ENCODE assay signal across 8 mouse cellular contexts in the genomic region with DNA sequence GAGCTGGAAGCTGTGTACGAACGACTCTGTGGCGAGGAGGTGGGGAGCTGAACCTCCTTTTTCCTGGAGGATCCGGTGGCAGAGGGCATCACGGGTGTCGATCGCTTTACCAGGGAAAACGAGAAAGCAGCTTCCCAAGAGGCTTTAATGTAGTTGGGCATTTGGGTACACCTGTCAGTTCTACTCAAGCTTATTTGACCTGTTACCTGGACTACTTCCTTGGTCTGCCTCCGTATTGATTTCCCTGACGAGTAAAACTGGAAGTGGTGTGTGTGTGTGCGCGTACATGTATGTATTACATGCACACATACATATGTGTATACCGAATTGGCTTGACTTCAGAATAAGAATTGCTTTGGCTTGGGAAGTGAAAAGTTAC. TPM values are rescaled to one million over a fixed set of nuclear protein-coding genes. Genes with fewer than 3 reads are reported as not detected.
DNase-seq lines count a peak whose midpoint lies in the region; ATAC-seq and TF ChIP-seq lines count a peak whose summit lies in the region.

No protein-coding gene starts in this region.

- H3K36me3 ChIP-seq in kidney, postnatal 0 days (ENCODE audit: insufficient read depth, low read length): peaks cover 45% of the 10 kb centered on the region
- peaks cover 54% of the 10 kb centered on the region for H3K36me3 ChIP-seq in embryonic facial prominence, embryonic 10.5 days (replicated peaks)
- peaks cover 13% of the 10 kb centered on the region for H3K36me3 ChIP-seq in midbrain, embryonic 16.5 days (ENCODE audit: control insufficient read depth, insufficient read depth, low read length)

- H3K4me1 ChIP-seq in kidney, postnatal 0 days (replicated peaks; ENCODE audit: insufficient read depth, low read length): 0 out of 2 replicates have a peak, but pooled peaks cover 6% of the 10 kb centered on the region
- peaks cover 24% of the 10 kb centered on the region for H3K4me1 ChIP-seq in embryonic facial prominence, embryonic 10.5 days
- H3K4me1 ChIP-seq in midbrain, embryonic 16.5 days (ENCODE audit: control insufficient read depth, insufficient read depth, low read length): peaks cover 26% of the 10 kb centered on the region

- peak overlapping the region; percentile 75 for H3K4me3 ChIP-seq in kidney, postnatal 0 days (replicated peaks; ENCODE audit: low read depth, low read length)
- peak overlapping the region; percentile 96 for H3K4me3 ChIP-seq in embryonic facial prominence, embryonic 10.5 days
- peak overlapping the region; percentile 87 for H3K4me3 ChIP-seq in midbrain, embryonic 16.5 days (ENCODE audit: low read depth, low read length)

- H3K27ac ChIP-seq in kidney, postnatal 0 days: peak overlapping the region; percentile 92
- peak overlapping the region; percentile 99 for H3K27ac ChIP-seq in embryonic facial prominence, embryonic 10.5 days (replicated peaks)
- H3K27ac ChIP-seq in midbrain, embryonic 16.5 days (ENCODE audit: low read length): peak overlapping the region; percentile 84

- H3K27me3 ChIP-seq in kidney, postnatal 0 days (ENCODE audit: insufficient read depth, low read length): no peaks in the 10 kb centered on the region
- no peaks in the 10 kb centered on the region for H3K27me3 ChIP-seq in embryonic facial prominence, embryonic 10.5 days (replicated peaks; ENCODE audit: low read depth, poor library complexity, severe bottlenecking)
- H3K27me3 ChIP-seq in midbrain, embryonic 16.5 days (ENCODE audit: control insufficient read depth, insufficient read depth, low read depth, low read length): no peaks in the 10 kb centered on the region

- H3K9me3 ChIP-seq in kidney, postnatal 0 days (replicated peaks; ENCODE audit: low read length): no peaks in the 10 kb centered on the region
- no peaks in the 10 kb centered on the region for H3K9me3 ChIP-seq in embryonic facial prominence, embryonic 10.5 days
- no peaks in the 10 kb centered on the region for H3K9me3 ChIP-seq in midbrain, embryonic 16.5 days (replicated peaks; ENCODE audit: control insufficient read depth, low read length, poor library complexity, severe bottlenecking)

- H3K4me2 ChIP-seq in kidney, postnatal 0 days (ENCODE audit: low read length): peak overlapping the region; percentile 81
- H3K4me2 ChIP-seq in midbrain, embryonic 16.5 days (ENCODE audit: low read length): peak overlapping the region; percentile 70

- under 1% methylated on average over 13 of the region's 13 CpGs for WGBS in kidney, postnatal 0 days
- 3% methylated on average over 13 of the region's 13 CpGs for WGBS in embryonic facial prominence, embryonic 10.5 days
- WGBS in midbrain, embryonic 16.5 days: 2% methylated on average over 13 of the region's 13 CpGs

- no peak for TF ChIP-seq CTCF in kidney, postnatal 0 days (IDR thresholded peaks at IDR 0.05; ENCODE audit: low read depth)

- H3K9ac ChIP-seq in kidney, postnatal 0 days (ENCODE audit: low read depth, low read length): peak overlapping the region; percentile 95
- peak overlapping the region; percentile 85 for H3K9ac ChIP-seq in midbrain, embryonic 16.5 days (ENCODE audit: low read depth, low read length)

- no peak for DNase-seq in kidney, postnatal 0 days (ENCODE audit: low spot score)
- DNase-seq in kidney, adult 8-10 months: no peak
- no peak for DNase-seq in embryonic facial prominence, embryonic 10.5 days (ENCODE audit: low spot score)
- DNase-seq in cerebellum, adult 9-11 months: no peak
- DNase-seq in natural killer cell, adult 2 months (ENCODE audit: low spot score in 2 of 2): no peak
- no peak for DNase-seq in frontal cortex, adult 2 months (ENCODE audit: extremely low spot score in 1 of 2, low spot score in 1 of 2)

- ATAC-seq in kidney, postnatal 0 days (replicated peaks; ENCODE audit: low FRiP score, low read depth): peak; percentile 18; the same call in 1 of the 2 replicates
- peak; percentile 8 for ATAC-seq in inflammation-experienced regulatory T-cells, adult 6 months
- ATAC-seq in midbrain, embryonic 16.5 days: peak; percentile 60; the same call in 1 of the 2 replicates

RNA-seq across cellular contexts. Expression of a gene that starts 0.6 kb away (rescaled TPM):
- polyA plus RNA-seq in kidney, postnatal 0 days (2015; fragmentation: Nextera tagmentation; extraction: Ambion mirVana): 80.1 and 89.4 TPM in 2 replicates
- polyA plus RNA-seq in embryonic facial prominence, embryonic 10.5 days (2016; fragmentation: Nextera tagmentation; extraction: Ambion mirVana): 230 and 242 TPM in 2 replicates
- polyA plus RNA-seq in inflammation-experienced regulatory T-cells, adult 6 months (2017; shearing (Covaris generic)): 100 to 1,000 TPM in 1 of 3 experiments, 10 to 100 TPM in 2; 80.5 to 101 (median 90.8) TPM
- 92.3 and 96.1 TPM in 2 replicates for polyA plus RNA-seq in midbrain, embryonic 16.5 days (2015; fragmentation: Nextera tagmentation; extraction: Ambion mirVana)
- 39.5 and 39.9 TPM in 2 replicates for polyA plus RNA-seq in frontal cortex, adult 2 months (2012; rRNA removed)

RNA-seq across cellular contexts. Expression of a gene that starts 0.8 kb away (rescaled TPM):
- polyA plus RNA-seq in kidney, postnatal 0 days (2015; fragmentation: Nextera tagmentation; extraction: Ambion mirVana): 47.2 and 57.3 TPM in 2 replicates
- polyA plus RNA-seq in embryonic facial prominence, embryonic 10.5 days (2016; fragmentation: Nextera tagmentation; extraction: Ambion mirVana): 77.2 and 83.5 TPM in 2 replicates
- 10 to 100 TPM; 52.3 to 72.4 (median 53.1) TPM for polyA plus RNA-seq in inflammation-experienced regulatory T-cells, adult 6 months (2017; shearing (Covaris generic))
- polyA plus RNA-seq in midbrain, embryonic 16.5 days (2015; fragmentation: Nextera tagmentation; extraction: Ambion mirVana): 72.1 and 77.4 TPM in 2 replicates
- polyA plus RNA-seq in frontal cortex, adult 2 months (2012; rRNA removed): 37.2 and 40.9 TPM in 2 replicates

RNA-seq across cellular contexts. Expression of a gene that starts 41.4 kb away (rescaled TPM):
- polyA plus RNA-seq in kidney, postnatal 0 days (2015; fragmentation: Nextera tagmentation; extraction: Ambion mirVana): 5.2 and 7.5 TPM in 2 replicates
- 0.24 TPM in 1 of 2 replicates, not detected in the other for polyA plus RNA-seq in embryonic facial prominence, embryonic 10.5 days (2016; fragmentation: Nextera tagmentation; extraction: Ambion mirVana)
- polyA plus RNA-seq in inflammation-experienced regulatory T-cells, adult 6 months (2017; shearing (Covaris generic)): not detected
- polyA plus RNA-seq in midbrain, embryonic 16.5 days (2015; fragmentation: Nextera tagmentation; extraction: Ambion mirVana): 6.9 and 7.7 TPM in 2 replicates
- polyA plus RNA-seq in frontal cortex, adult 2 months (2012; rRNA removed): 110 and 119 TPM in 2 replicates

RNA-seq across cellular contexts. Expression of a gene that starts 55.1 kb away (rescaled TPM):
- 10.1 and 10.7 TPM in 2 replicates for polyA plus RNA-seq in kidney, postnatal 0 days (2015; fragmentation: Nextera tagmentation; extraction: Ambion mirVana)
- polyA plus RNA-seq in embryonic facial prominence, embryonic 10.5 days (2016; fragmentation: Nextera tagmentation; extraction: Ambion mirVana): 16.2 and 16.5 TPM in 2 replicates
- 1 to 10 TPM; 1.4 to 2.4 (median 2.2) TPM for polyA plus RNA-seq in inflammation-experienced regulatory T-cells, adult 6 months (2017; shearing (Covaris generic))
- polyA plus RNA-seq in midbrain, embryonic 16.5 days (2015; fragmentation: Nextera tagmentation; extraction: Ambion mirVana): 6.3 and 7.3 TPM in 2 replicates
- 15.8 and 18.4 TPM in 2 replicates for polyA plus RNA-seq in frontal cortex, adult 2 months (2012; rRNA removed)

Comparison
In these comparisons a context has a peak if more than half of its experiments do, and no peak if none do; other contexts are left out.
1. ATAC-seq: peak in every context shown above with its lines; median percentile 60 in midbrain, embryonic 16.5 days; 18 in kidney, postnatal 0 days; 8 in inflammation-experienced regulatory T-cells, adult 6 months.
2. RNA of a gene that starts 41.4 kb away (polyA plus RNA-seq): 110 to 119 TPM in frontal cortex, adult 2 months; 6.9 to 7.7 TPM in midbrain, embryonic 16.5 days, 5.2 to 7.5 TPM in kidney, postnatal 0 days, 0.24 TPM in embryonic facial prominence, embryonic 10.5 days and not detected in inflammation-experienced regulatory T-cells, adult 6 months; every median in the first group is over 10 times any median in the second.
3. Peak in every context shown above with its lines, with median percentiles within 50 percentile points of each other: H3K27ac ChIP-seq and H3K4me3 ChIP-seq.